ENCODE assay signal across 8 mouse cellular contexts in the genomic region with DNA sequence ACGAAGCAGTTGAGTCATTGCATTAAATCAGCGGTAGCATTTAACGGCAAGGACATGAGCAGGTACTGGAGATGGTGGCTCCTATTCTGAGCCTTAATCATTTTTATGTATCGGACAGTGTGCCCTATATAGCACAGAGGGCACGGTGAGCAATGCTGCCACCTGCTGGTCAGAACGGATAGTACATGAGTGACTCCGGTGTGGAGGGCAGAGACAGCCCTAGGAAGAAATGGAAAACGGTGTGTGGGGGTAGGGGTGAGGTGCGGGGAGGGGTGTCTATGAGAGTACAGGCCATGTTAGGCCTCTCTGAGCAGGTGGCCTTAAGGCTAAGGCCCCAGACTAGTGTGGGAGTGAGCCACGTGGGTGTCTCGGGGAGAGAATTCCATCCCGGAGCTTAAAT. TPM values are rescaled to one million over a fixed set of nuclear protein-coding genes. Genes with fewer than 3 reads are reported as not detected.
DNase-seq lines count a peak whose midpoint lies in the region; ATAC-seq and TF ChIP-seq lines count a peak whose summit lies in the region.

No protein-coding gene starts in this region.

- H3K27ac ChIP-seq in intestine, embryonic 16.5 days (ENCODE audit: low read length), result no peak overlapping the region
- no peak overlapping the region for H3K27ac ChIP-seq in liver, embryonic 13.5 days

- CTCF ChIA-PET in Patski (lab: Charles Lee), result interaction anchor here (1.2 to 1.8 kb wide), 7 partner anchors 10 to 86 kb away, joined by 3 to 8 read pairs (median 5); no protein-coding TSS in a partner anchor

- peak; percentile 84 for ATAC-seq in Patski
- peak; percentile 86; the same call in 1 of the 2 replicates for ATAC-seq in intestine, embryonic 16.5 days
- ATAC-seq in liver, embryonic 13.5 days (ENCODE audit: low read depth), result peak; percentile 71

- in situ Hi-C loops in Patski (cut with MboI; ENCODE audit: low pct_unique_long_range_greater_than_20kb), result no loop called here

- no peak overlapping the region for H3K4me2 ChIP-seq in intestine, embryonic 16.5 days (ENCODE audit: low read depth, low read length)
- H3K4me2 ChIP-seq in liver, embryonic 13.5 days, result no peak overlapping the region

- TF ChIP-seq CTCF in Patski (IDR thresholded peaks at IDR 0.05), result no peak

- DNase-seq in 416B (ENCODE audit: low read depth) (peak; percentile 56), Patski (ENCODE audit: low read depth, low spot score) (no peak)
- DNase-seq in cerebellum, postnatal 25 days, result peak; percentile 72 to 85
- peak; percentile 61 to 64 for DNase-seq in frontal cortex, postnatal 36 days (ENCODE audit: low spot score in 2 of 2)
- peak; percentile 57 for DNase-seq in liver, embryonic 13.5 days
- peak; percentile 60 to 62 for DNase-seq in natural killer cell, adult 2 months (ENCODE audit: low spot score in 2 of 2)
- peak; percentile 61 for DNase-seq in testis, postnatal 14 days (ENCODE audit: low spot score)

- no peak overlapping the region for H3K9ac ChIP-seq in intestine, embryonic 16.5 days (ENCODE audit: low read depth, low read length)
- no peak overlapping the region for H3K9ac ChIP-seq in liver, embryonic 13.5 days

- WGBS in intestine, embryonic 16.5 days, result 23% methylated on average over 12 of the region's 12 CpGs
- 30% methylated on average over 12 of the region's 12 CpGs for WGBS in liver, embryonic 13.5 days (ENCODE audit: insufficient replicate concordance)

- H3K4me1 ChIP-seq in intestine, embryonic 16.5 days (ENCODE audit: control insufficient read depth, insufficient read depth, low read length), result no peaks in the 10 kb centered on the region
- H3K4me1 ChIP-seq in liver, embryonic 13.5 days (replicated peaks), result no peaks in the 10 kb centered on the region

- no peak overlapping the region for H3K4me3 ChIP-seq in intestine, embryonic 16.5 days (ENCODE audit: low read length)
- H3K4me3 ChIP-seq in liver, embryonic 13.5 days (replicated peaks), result no peak overlapping the region

- no peaks in the 10 kb centered on the region for H3K27me3 ChIP-seq in Patski
- no peaks in the 10 kb centered on the region for H3K27me3 ChIP-seq in intestine, embryonic 16.5 days (replicated peaks; ENCODE audit: control insufficient read depth, insufficient read depth, low read length)
- H3K27me3 ChIP-seq in liver, embryonic 13.5 days, result no peaks in the 10 kb centered on the region

- POLR2A ChIA-PET in Patski (lab: Charles Lee), result no interaction called here

- no peaks in the 10 kb centered on the region for H3K9me3 ChIP-seq in intestine, embryonic 16.5 days (ENCODE audit: control insufficient read depth, low read length)
- H3K9me3 ChIP-seq in liver, embryonic 13.5 days (replicated peaks), result no peaks in the 10 kb centered on the region; the same call in 1 of the 2 replicates

- H3K36me3 ChIP-seq in intestine, embryonic 16.5 days (ENCODE audit: control insufficient read depth, insufficient read depth, low read length), result no peaks in the 10 kb centered on the region; the same call in 1 of the 2 replicates
- H3K36me3 ChIP-seq in liver, embryonic 13.5 days, result peaks cover 26% of the 10 kb centered on the region

RNA-seq across cellular contexts. Expression of gene Stx2, which starts 26.8 kb away (rescaled TPM):
- polyA plus RNA-seq in Patski (2021), result 62.1 TPM
- 18.6 and 19.9 TPM in 2 replicates for polyA plus RNA-seq in intestine, embryonic 16.5 days (2015; fragmentation: Nextera tagmentation; extraction: Ambion mirVana)
- 78.6 and 94.8 TPM in 2 replicates for polyA plus RNA-seq in liver, embryonic 13.5 days (2015; fragmentation: Nextera tagmentation; extraction: Ambion mirVana)

RNA-seq across cellular contexts. Expression of gene Rimbp2, which starts 28.3 kb away (rescaled TPM):
- polyA plus RNA-seq in Patski (2021), result not detected
- polyA plus RNA-seq in intestine, embryonic 16.5 days (2015; fragmentation: Nextera tagmentation; extraction: Ambion mirVana), result 0.67 and 0.84 TPM in 2 replicates
- polyA plus RNA-seq in liver, embryonic 13.5 days (2015; fragmentation: Nextera tagmentation; extraction: Ambion mirVana), result not detected in 2 replicates

RNA-seq across cellular contexts. Expression of gene Ran, which starts 38.3 kb away (rescaled TPM):
- polyA plus RNA-seq in Patski (2021), result 609 TPM
- polyA plus RNA-seq in intestine, embryonic 16.5 days (2015; fragmentation: Nextera tagmentation; extraction: Ambion mirVana), result 437 and 508 TPM in 2 replicates
- 634 and 723 TPM in 2 replicates for polyA plus RNA-seq in liver, embryonic 13.5 days (2015; fragmentation: Nextera tagmentation; extraction: Ambion mirVana)
